Mouse (Mus musculus): ENCODE results near the gene Tspear.
"Not testable (repeated sequence)": the region's sequence is repeated elsewhere in the genome, so short reads cannot be mapped to it uniquely, and the experiment has no call there.

The Tspear gene

DNA sequence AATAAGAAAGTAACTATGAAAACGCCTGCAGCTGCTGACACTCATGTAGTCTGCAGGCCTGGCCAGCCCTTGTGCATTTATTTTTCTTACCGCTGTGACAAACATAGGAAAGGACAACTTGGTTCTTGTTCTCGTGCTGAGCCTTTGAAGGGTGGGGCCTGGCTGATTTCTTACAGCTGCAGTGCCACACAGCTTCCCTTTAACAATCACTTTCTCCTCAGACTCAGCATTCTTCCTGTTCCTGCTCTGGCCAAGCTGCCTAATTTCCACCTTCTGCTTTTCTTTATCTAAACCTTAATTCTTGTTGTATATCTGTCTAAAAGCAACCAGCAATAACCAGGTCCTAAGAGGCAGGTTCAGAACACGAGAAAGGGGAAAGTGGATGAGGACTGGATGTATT lies 27.4 kb downstream of the Tspear start:
- no peak for DNase-seq

DNA sequence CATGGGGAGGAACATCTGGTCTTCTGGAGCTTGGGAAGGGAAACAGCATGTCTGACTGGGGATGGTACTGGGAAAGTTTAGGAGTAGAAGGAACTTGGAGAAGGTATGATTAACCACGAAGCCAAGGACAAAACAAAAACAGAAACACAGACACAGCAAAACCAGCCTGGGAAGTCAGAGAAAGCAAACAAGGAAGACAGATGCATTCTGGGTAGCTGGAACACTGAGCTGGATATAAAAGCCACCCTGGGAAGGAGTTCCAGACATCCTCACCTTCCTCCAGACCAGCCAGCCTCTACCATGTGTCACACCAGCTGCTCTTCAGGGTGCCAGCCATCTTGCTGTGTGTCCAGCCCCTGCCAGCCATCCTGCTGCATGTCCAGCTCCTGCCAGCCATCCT lies 29.1 kb downstream of the Tspear start, which contains the start of gene Gm10142:
Gene Gm10142, plus strand, starts transcription at position 301 of the 400 bp plus-strand sequence.
- no peak for DNase-seq

DNA sequence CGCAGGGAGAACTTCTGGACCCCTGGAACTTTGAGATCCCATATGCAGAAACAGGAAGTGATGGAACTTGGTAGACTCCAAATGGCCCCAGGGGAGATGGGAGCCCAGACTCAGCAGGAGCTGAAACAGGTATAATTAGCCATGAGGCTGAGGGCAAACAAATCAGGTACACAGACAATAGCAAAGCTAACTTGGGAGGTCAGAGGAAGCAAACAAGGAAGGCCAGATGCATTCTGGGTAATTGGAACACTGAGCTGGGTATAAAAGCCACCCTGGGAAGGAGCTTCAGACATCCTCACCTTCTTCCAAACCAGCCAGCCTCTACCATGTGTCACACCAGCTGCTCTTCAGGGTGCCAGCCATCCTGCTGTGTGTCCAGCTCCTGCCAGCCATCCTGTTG lies 33.9 kb downstream of the Tspear start, which contains the start of gene Krtap12-1:
Gene Krtap12-1, plus strand, starts transcription at position 301 of the 400 bp plus-strand sequence.
- not testable (repeated sequence) for DNase-seq

DNA sequence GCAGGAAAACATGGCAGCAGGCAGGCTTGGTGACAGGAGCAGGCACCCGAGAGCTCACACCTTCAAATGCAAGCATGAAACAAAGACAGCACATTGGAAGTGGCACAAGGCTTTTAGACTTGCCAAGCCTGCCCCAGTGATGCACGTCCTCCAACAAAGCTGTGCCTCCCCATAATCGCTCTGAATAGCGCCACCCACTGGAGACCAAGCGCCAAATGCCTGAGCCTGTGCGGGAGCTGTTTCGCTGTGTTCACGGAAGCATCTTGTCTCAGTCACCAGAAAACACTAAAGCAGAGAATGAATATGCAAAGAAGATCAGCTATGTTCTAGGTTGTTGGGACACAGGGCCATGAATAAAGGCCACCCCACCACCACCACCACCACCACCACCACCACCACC lies 38.5 kb downstream of the Tspear start:
- DNase-seq, result no peak

GRCm38 (mm10) chr10:77726186-77726585 lies 39.8 kb downstream of the Tspear start, which contains the start of gene Gm10100:
TSS of gene Gm10100 (plus strand) at chr10:77726486.
- DNase-seq, result peak; percentile 6

- DNase-seq, result no peak
These were observed 41.9 kb downstream of the Tspear start for GRCm38 (mm10) chr10:77728280-77728679.

GRCm38 (mm10) chr10:77729241-77729640 lies 42.9 kb downstream of the Tspear start:
- no peak for DNase-seq

DNA sequence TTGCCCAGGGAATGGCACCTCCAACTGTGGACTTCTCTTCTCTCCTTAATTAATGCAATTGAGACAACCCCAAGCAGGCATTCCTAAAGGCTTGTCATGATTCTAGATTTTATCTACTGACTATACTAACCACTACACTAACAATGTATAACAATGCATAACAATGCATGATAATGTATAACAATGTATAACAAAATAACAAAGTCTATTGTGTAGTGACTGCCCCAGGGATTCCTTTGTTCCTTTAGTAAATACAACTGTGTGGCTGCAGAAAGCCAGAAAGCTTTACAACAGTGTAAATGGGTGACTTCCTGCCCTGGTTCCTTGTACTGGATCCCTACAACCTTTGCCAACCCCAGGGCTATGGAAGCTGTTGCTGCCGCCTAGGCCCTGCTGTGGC lies 49.6 kb downstream of the Tspear start:
- no peak for DNase-seq

DNA sequence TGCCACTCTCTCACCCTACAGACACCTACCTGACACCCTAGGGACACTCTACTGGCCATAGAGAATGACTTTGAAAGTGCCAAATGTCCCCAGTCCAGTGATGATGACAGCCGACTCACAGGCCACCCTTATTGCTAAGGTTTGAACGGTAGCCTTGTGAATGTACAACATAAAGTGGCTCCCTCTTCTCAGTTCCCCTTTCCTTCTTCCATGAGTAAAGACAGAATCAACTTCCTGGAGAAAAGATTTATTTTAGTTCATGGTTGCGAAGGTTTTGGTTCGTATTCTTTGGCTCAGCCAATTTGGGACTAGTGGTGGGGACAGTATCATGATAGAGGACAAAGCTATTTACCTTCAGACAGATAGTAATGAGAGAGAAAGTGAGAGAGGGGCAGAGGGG lies 52.6 kb downstream of the Tspear start:
- no peak for DNase-seq

DNA sequence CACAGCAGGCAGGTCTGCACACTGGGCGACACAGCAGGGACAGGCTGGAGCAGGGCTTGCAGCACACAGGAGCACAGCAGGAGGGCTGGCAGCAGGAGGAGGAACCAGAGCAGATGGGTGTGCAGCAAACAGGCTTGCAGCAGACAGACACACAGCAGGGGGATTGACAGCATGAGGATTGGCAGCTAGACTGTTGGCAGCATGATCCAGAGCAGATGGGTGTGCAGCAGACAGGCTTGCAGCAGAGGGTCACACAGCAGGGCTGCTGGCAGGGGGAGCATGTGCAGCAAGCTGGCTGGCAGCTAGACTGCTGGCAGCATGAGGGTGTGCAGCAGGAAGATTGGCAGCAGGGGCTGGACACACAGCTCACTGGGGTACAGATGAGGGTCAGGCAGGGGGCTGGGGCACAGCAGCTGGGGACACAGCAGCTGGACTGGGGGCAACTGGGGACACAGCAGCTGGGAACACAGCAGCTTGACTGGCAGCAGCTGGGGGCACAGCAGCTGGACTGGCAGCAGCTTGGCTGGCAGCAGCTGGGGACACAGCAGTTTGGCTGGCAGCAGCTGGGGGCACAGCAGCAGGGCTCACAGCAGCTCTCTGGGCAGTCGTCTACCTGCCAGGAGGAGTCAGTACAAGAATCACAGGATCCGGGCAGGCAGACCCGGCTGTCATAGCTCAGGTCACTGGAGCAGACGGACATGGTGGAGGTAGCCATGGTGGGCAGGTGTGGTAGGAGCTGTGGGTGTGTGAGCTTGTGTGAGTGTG lies 55.7 kb downstream of the Tspear start, which contains the start of gene Gm18596:
Gene Gm18596, minus strand, starts transcription at position 715 of the 765 bp plus-strand sequence.
- DNase-seq, result peak; percentile 18

- DNase-seq, result peak; percentile 41
These were observed 64.3 kb downstream of the Tspear start for GRCm38 (mm10) chr10:77750686-77751085.

DNA sequence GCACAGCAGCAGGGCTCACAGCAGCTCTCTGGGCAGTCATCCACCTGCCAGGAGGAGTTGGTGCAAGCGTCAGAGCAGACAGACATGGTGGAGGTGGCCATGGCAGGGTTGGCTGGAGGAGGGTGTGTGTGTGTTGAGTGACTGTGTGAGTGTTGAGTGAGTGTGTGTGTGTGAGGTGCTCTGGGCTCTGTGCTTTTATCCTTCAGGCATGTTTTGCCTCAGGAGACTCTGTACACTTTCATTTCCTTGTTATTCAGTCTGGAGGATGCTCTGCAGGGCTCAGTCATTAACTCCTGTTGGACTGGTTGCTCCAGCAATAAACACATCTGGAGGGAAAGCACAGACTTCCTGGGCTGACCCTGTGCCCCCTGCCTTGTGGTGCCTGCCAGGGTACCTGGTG lies 64.9 kb downstream of the Tspear start, which contains the start of gene Gm9736:
Gene Gm9736, minus strand, starts transcription at position 101 of the 400 bp plus-strand sequence.
- not testable (repeated sequence) for DNase-seq

- DNase-seq, result not testable (repeated sequence)
These were observed 65.9 kb downstream of the Tspear start for GRCm38 (mm10) chr10:77752312-77752711.

DNA sequence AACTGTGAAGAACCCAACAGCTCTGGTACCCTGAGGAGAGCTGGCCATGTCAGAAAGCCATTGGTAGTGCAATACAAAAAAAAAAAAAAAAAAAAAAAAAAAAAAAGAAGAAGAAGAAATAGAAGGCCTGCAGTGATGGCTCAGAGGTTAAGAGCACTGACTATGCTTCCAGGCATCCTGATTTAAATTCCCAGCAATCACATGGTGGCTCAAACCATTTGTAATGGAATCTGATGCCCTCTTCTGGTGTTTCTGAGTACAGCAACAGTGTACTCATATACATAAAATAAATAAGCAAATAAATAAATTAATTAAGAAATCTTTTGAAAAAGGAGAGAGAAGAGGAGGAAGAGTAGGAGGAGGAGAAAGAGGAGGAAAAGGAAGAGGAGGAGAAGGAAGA lies 67.1 kb downstream of the Tspear start:
- DNase-seq, result no peak

DNA sequence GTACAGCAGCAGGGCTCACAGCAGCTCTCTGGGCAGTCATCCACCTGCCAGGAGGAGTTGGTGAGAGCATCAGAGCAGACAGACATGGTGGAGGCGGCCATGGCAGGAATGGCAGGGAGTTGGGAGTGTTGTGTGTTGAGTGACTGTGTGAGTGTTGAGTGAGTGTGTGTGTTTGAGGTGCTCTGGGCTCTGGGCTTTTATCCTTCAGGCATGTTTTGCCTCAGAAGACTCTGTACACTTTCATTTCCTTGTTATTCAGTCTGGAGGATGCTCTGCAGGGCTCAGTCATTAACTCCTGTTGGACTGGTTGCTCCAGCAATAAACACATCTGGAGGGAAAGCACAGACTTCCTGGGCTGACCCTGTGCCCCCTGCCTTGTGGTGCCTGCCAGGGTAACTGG lies 73.2 kb downstream of the Tspear start, which contains the start of gene Gm3233:
Gene Gm3233, minus strand, starts transcription at position 101 of the 400 bp plus-strand sequence.
- not testable (repeated sequence) for DNase-seq

GRCm38 (mm10) chr10:77769727-77770126 lies 83.4 kb downstream of the Tspear start:
- no peak for DNase-seq

DNA sequence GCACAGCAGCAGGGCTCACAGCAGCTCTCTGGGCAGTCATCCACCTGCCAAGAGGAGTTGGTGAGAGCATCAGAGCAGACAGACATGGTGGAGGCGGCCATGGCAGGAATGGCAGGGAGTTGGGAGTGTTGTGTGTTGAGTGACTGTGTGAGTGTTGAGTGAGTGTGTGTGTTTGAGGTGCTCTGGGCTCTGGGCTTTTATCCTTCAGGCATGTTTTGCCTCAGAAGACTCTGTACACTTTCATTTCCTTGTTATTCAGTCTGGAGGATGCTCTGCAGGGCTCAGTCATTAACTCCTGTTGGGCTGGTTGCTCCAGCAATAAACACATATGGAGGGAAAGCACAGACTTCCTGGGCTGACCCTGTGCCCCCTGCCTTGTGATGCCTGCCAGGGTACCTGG lies 84.9 kb downstream of the Tspear start, which contains the start of gene Gm3238:
Gene Gm3238, minus strand, starts transcription at position 101 of the 400 bp plus-strand sequence.
- DNase-seq, result not testable (repeated sequence)

GRCm38 (mm10) chr10:77772142-77772541 lies 85.8 kb downstream of the Tspear start:
- DNase-seq, result not testable (repeated sequence)

GRCm38 (mm10) chr10:77776844-77777243 lies 90.5 kb downstream of the Tspear start, which contains the start of gene Gm7138:
TSS of gene Gm7138 (minus strand) at chr10:77776944.
- not testable (repeated sequence) for DNase-seq

GRCm38 (mm10) chr10:77782442-77782841 lies 96.1 kb downstream of the Tspear start, which contains the start of gene Gm3250:
TSS of gene Gm3250 (minus strand) at chr10:77782542.
- DNase-seq, result not testable (repeated sequence)

- not testable (repeated sequence) for DNase-seq
These were observed 97.0 kb downstream of the Tspear start for GRCm38 (mm10) chr10:77783396-77783795.

DNA sequence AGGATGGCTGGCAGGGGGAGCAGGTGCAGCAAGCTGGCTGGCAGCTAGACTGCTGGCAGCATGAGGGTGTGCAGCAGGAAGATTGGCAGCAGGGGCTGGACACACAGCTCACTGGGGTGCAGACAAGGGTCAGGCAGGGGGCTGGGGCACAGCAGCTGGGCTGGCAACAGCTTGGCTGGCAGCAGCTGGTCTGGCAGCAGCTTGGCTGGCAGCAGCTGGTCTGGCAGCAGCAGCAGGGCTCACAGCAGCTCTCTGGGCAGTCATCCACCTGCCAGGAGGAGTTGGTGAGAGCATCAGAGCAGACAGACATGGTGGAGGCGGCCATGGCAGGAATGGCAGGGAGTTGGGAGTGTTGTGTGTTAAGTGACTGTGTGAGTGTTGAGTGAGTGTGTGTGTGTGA lies 101.5 kb downstream of the Tspear start, which contains the start of gene Gm7137:
Gene Gm7137, minus strand, starts transcription at position 325 of the 400 bp plus-strand sequence.
- not testable (repeated sequence) for DNase-seq

DNA sequence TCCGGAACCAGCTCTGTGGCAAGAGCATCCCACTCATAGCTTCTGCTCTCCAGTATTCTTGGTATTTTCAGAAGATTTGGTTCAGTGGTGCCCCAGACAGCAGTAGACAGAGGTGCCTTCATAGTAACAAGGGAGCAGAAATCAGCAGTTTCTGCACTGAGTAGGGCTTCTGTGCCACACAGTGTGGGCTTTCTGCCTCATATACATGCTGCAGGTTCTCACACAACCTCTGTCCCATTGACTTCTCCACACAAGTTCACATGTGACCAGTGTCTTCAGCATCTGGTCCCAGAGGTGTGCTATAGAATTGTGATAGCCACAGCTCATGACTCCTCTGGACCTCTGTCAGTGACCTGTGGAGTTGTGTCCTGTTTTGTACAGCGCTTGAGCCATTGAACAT lies 102.3 kb downstream of the Tspear start:
- DNase-seq, result no peak

DNA sequence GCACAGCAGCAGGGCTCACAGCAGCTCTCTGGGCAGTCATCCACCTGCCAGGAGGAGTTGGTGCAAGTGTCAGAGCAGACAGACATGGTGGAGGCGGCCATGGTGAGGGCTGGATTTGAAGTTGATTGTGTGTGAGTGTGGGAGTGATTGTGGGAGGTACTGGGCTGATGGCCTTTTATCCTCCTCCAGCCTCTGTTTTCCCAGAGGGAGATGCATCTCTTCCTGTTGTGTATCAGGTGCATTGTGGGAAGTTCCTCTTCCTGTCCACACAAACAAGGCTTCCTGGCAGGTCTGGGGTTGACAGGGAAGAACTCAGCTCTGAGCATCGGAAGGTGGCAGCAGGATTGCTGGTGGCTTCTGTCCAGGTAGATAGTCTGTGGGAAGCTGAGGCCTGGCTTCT lies 108.6 kb downstream of the Tspear start, which contains the start of gene Gm9639:
Gene Gm9639, minus strand, starts transcription at position 101 of the 400 bp plus-strand sequence.
- no peak for DNase-seq

All from cerebellum, adult 11-12 months (tissue).